Mouse (Mus musculus) heart, adult 2 months (tissue): ENCODE results near the gene Pde1a. TPM values are rescaled to one million over a fixed set of nuclear protein-coding genes. Genes with fewer than 3 reads are reported as not detected.

Experiments used
- DNase-seq, 2 experiments: peaks; one replicate each; pipeline ENCODE4 v3.0.0; 2021
- H3K27ac ChIP-seq: fragments of 200-600 bp; 2 replicates; pipeline ENCODE4 v1.8.1; 2022
- H3K27me3 ChIP-seq: fragments of 200-500 bp; 2 replicates; pipeline ENCODE4 v1.6.1; 2012; ENCODE audit warnings: mild to moderate bottlenecking, low read length, inconsistent platforms, mixed read lengths; ENCODE audit not compliant: control insufficient read depth, insufficient read depth
- H3K36me3 ChIP-seq: fragments of 200-500 bp; 2 replicates; pipeline ENCODE4 v1.6.1; 2012; ENCODE audit warnings: low read length, inconsistent platforms; ENCODE audit not compliant: control insufficient read depth, insufficient read depth
- H3K4me1 ChIP-seq: fragments of 200-500 bp; 2 replicates; pipeline ENCODE4 v1.6.1; 2011; ENCODE audit warnings: low read length; ENCODE audit not compliant: control insufficient read depth, insufficient read depth
- H3K4me3 ChIP-seq: fragments of 200-600 bp; 2 replicates; pipeline ENCODE4 v1.8.1; 2022
- H3K79me2 ChIP-seq: fragments of 200-500 bp; replicated peaks from 2 replicates; pipeline ENCODE4 v1.6.1; 2012; ENCODE audit warnings: mild to moderate bottlenecking, inconsistent platforms, low read length, moderate library complexity, mixed read lengths; ENCODE audit not compliant: control insufficient read depth, insufficient read depth
- H3K9ac ChIP-seq: fragments of 200-500 bp; 2 replicates; pipeline ENCODE4 v1.6.1; 2012; ENCODE audit warnings: low read depth, mild to moderate bottlenecking, control low read depth, inconsistent platforms, low read length, mixed read lengths
- CTCF ChIP-seq: fragments of 200-600 bp; IDR thresholded peaks from 2 replicates; pipeline ENCODE4 v1.8.1; 2022; ENCODE audit warnings: antibody characterized with exemption, mild to moderate bottlenecking, moderate library complexity
- EP300 ChIP-seq: fragments of 200-500 bp; IDR thresholded peaks from 2 replicates; pipeline ENCODE4 v1.6.1; 2011; ENCODE audit warnings: low read depth, low read length, control low read depth; ENCODE audit not compliant: insufficient read depth
- POLR2A ChIP-seq: fragments of 200-500 bp; IDR thresholded peaks from 2 replicates; pipeline ENCODE4 v1.6.1; 2011; ENCODE audit warnings: mild to moderate bottlenecking, low read depth, low read length, control low read depth; ENCODE audit not compliant: insufficient read depth
- WGBS: fragments of 180-500 bp; shearing (Covaris S2); methylation state at CpG from one replicate; pipeline ENCODE4 v1.1.7; 2018; 5-methylcytosine and 5-hydroxymethylcytosine counted together
- intact Hi-C: fragments of 180-260 bp; cut with DNase I; formaldehyde crosslinking; loops from one replicate; pipeline ENCODE4 v1.15.1; 2025
- polyA plus RNA-seq: library from polyadenylated mRNA; depleted of rRNA; stranded (reverse); fragments of >200 nt; gene quantifications from 2 replicates; pipeline ENCODE4 v1.2.3, GENCODE M21; 2012
- total RNA-seq, 2 experiments: library from RNA; stranded (reverse); gene quantifications; 2 replicates each; pipeline ENCODE4 v1.2.3; 2021

The Pde1a gene
- total and polyA plus RNA-seq, 3 experiments = 4.9 to 8.5 (median 6.2) TPM

DNA sequence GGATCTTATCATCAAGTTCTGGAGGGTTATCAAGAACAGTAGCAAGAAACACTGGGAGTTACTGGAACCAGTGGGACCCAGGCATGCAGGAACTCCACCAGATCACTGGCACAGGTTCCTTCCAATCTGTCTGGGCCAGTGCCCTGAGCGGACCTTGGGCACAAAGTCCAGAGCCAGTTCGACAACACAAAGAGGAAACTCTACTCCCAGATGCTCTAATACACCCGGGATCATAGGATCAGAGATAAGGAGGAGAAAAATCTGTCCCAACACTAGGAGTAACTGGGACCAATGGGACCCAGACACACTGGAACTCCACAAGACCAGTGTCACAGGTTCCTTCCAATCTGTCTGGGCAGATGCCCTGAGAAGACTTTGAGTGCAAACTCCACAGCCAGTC lies 130.1 kb downstream of the Pde1a start:
- intact Hi-C loops = no loop called here

GRCm38 (mm10) chr2:79998460-79998859 lies 130.8 kb downstream of the Pde1a start:
- no peaks in the 10 kb centered on the region for H3K27me3 ChIP-seq
- H3K79me2 ChIP-seq = no peaks in the 10 kb centered on the region
- 47% methylated on average over 2 of the region's 2 CpGs for WGBS
- DNase-seq = no peak
- TF ChIP-seq EP300 (no peak), CTCF (no peak), POLR2A (no peak)
- intact Hi-C loops = no loop called here
- no peaks in the 10 kb centered on the region for H3K36me3 ChIP-seq
- H3K27ac ChIP-seq = no peak overlapping the region
- peaks cover 3% of the 10 kb centered on the region for H3K4me1 ChIP-seq
- no peak overlapping the region for H3K9ac ChIP-seq
- H3K4me3 ChIP-seq = no peak overlapping the region

More for the DNA sequence above, 130.1 kb downstream of the Pde1a start:
- Histone ChIP-seq H3K27me3 (no peaks in the 10 kb centered on the region), H3K27ac (no peak overlapping the region), H3K9ac (no peak overlapping the region), H3K79me2 (no peaks in the 10 kb centered on the region), H3K4me3 (no peak overlapping the region), H3K4me1 (peaks cover 3% of the 10 kb centered on the region), H3K36me3 (no peaks in the 10 kb centered on the region)
- no peak for DNase-seq
- 33% methylated on average over 3 of the region's 3 CpGs for WGBS
- TF ChIP-seq CTCF (no peak), POLR2A (no peak), EP300 (no peak)

GRCm38 (mm10) chr2:79991642-79992041 lies 137.6 kb downstream of the Pde1a start:
- Histone ChIP-seq H3K36me3 (no peaks in the 10 kb centered on the region), H3K27me3 (no peaks in the 10 kb centered on the region), H3K4me1 (no peaks in the 10 kb centered on the region), H3K4me3 (no peak overlapping the region), H3K27ac (no peak overlapping the region), H3K9ac (no peak overlapping the region), H3K79me2 (no peaks in the 10 kb centered on the region)
- no peak for DNase-seq
- 59% methylated on average over 6 of the region's 6 CpGs for WGBS
- intact Hi-C loops = no loop called here
- TF ChIP-seq POLR2A (no peak), CTCF (no peak), EP300 (no peak)

GRCm38 (mm10) chr2:79983778-79984177 lies 145.5 kb downstream of the Pde1a start:
- no peaks in the 10 kb centered on the region for H3K27me3 ChIP-seq
- WGBS = 51% methylated on average over 4 of the region's 4 CpGs
- no peak overlapping the region for H3K9ac ChIP-seq
- H3K79me2 ChIP-seq = no peaks in the 10 kb centered on the region
- no peak for DNase-seq
- TF ChIP-seq POLR2A = no peak
- TF ChIP-seq EP300 = no peak
- no peak for TF ChIP-seq CTCF
- no peaks in the 10 kb centered on the region for H3K36me3 ChIP-seq
- peaks cover 3% of the 10 kb centered on the region; the same call in 1 of the 2 replicates for H3K4me1 ChIP-seq
- intact Hi-C loops = loop anchor here (5.0 kb wide), 1 partner anchor 54 kb away; no protein-coding TSS in a partner anchor
- H3K27ac ChIP-seq = peak overlapping the region; percentile 15
- H3K4me3 ChIP-seq = no peak overlapping the region

DNA sequence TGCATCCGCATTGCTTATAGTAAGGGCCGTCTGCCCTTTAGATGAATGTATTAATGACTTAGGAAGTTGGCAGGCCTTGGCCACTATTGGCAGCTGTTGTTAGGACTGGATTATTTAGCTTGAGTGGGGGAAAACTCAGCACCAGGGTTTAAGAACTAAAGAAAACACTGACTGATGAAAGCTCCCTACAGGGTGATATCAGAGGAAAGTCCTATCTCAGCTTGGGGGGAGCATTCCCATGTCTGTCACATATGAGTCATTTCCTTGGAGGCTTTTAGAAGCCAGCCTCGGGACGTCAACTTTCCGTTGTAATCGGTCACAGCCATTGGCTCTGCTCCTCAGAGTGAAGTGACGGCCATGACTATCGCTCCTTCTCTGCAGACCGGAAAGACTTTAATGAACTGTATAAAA lies 146.0 kb downstream of the Pde1a start:
- no peaks in the 10 kb centered on the region for H3K79me2 ChIP-seq
- H3K9ac ChIP-seq = no peak overlapping the region
- no peak for TF ChIP-seq POLR2A
- TF ChIP-seq EP300 = no peak
- no peaks in the 10 kb centered on the region for H3K27me3 ChIP-seq
- WGBS = 22% methylated on average over 9 of the region's 9 CpGs
- peaks cover 3% of the 10 kb centered on the region; the same call in 1 of the 2 replicates for H3K4me1 ChIP-seq
- H3K4me3 ChIP-seq = no peak overlapping the region
- DNase-seq = peak; percentile 44 to 66
- H3K36me3 ChIP-seq = no peaks in the 10 kb centered on the region
- intact Hi-C loops = loop anchor here (5.0 kb wide), 1 partner anchor 54 kb away; no protein-coding TSS in a partner anchor
- peak overlapping the region; percentile 15 for H3K27ac ChIP-seq

- TF ChIP-seq EP300 = no peak
- TF ChIP-seq POLR2A = no peak
- no peak for TF ChIP-seq CTCF
- Histone ChIP-seq H3K36me3 (no peaks in the 10 kb centered on the region), H3K79me2 (no peaks in the 10 kb centered on the region), H3K9ac (no peak overlapping the region), H3K4me3 (no peak overlapping the region), H3K27ac (no peak overlapping the region), H3K4me1 (peaks cover 4% of the 10 kb centered on the region; the same call in 1 of the 2 replicates), H3K27me3 (no peaks in the 10 kb centered on the region)
- no peak for DNase-seq
- intact Hi-C loops = loop anchor here (5.0 kb wide), 1 partner anchor 56 kb away; no protein-coding TSS in a partner anchor
- 83% methylated on average over 3 of the region's 3 CpGs for WGBS
These were observed 147.5 kb downstream of the Pde1a start for GRCm38 (mm10) chr2:79981781-79982180.
